Mouse (Mus musculus): ENCODE results near the gene Hdac9.

Hdac9 gene

GRCm38 (mm10) chr12:34224505-34224904, 692.4 kb downstream of the Hdac9 start:
- peak; percentile 5 for DNase-seq (ENCODE audit: low read depth, low spot score)

- no peak for DNase-seq (ENCODE audit: low read depth, low spot score)
Observed at GRCm38 (mm10) chr12:34221014-34221413, 695.9 kb downstream of the Hdac9 start.

GRCm38 (mm10) chr12:34220051-34220926, 696.6 kb downstream of the Hdac9 start:
- no peak for DNase-seq (ENCODE audit: low read depth, low spot score)

- DNase-seq (ENCODE audit: low read depth, low spot score): no peak
Observed at GRCm38 (mm10) chr12:34218561-34218960, 698.3 kb downstream of the Hdac9 start.

GRCm38 (mm10) chr12:34215023-34216020, 701.6 kb downstream of the Hdac9 start:
- DNase-seq (ENCODE audit: low read depth, low spot score): no peak

- DNase-seq (ENCODE audit: low read depth, low spot score): no peak
Observed at GRCm38 (mm10) chr12:34212162-34212561, 704.7 kb downstream of the Hdac9 start.

- DNase-seq (ENCODE audit: low read depth, low spot score): peak; percentile 12
Observed at GRCm38 (mm10) chr12:34201471-34201870, 715.4 kb downstream of the Hdac9 start.

GRCm38 (mm10) chr12:34200030-34200446, 716.9 kb downstream of the Hdac9 start:
- DNase-seq (ENCODE audit: low read depth, low spot score): no peak

GRCm38 (mm10) chr12:34195155-34195828, 721.6 kb downstream of the Hdac9 start:
- DNase-seq (ENCODE audit: low read depth, low spot score): peak; percentile 36

- DNase-seq (ENCODE audit: low read depth, low spot score): no peak
Observed at GRCm38 (mm10) chr12:34194116-34194515, 722.8 kb downstream of the Hdac9 start.

GRCm38 (mm10) chr12:34191246-34191645, 725.6 kb downstream of the Hdac9 start:
- DNase-seq (ENCODE audit: low read depth, low spot score): peak; percentile 7

- no peak for DNase-seq (ENCODE audit: low read depth, low spot score)
Observed at GRCm38 (mm10) chr12:34178931-34179330, 738.0 kb downstream of the Hdac9 start.

GRCm38 (mm10) chr12:34176790-34177189, 740.1 kb downstream of the Hdac9 start:
- no peak for DNase-seq (ENCODE audit: low read depth, low spot score)

- DNase-seq (ENCODE audit: low read depth, low spot score): no peak
Observed at GRCm38 (mm10) chr12:34173036-34173435, 743.9 kb downstream of the Hdac9 start.

GRCm38 (mm10) chr12:34170601-34171000, 746.3 kb downstream of the Hdac9 start:
- no peak for DNase-seq (ENCODE audit: low read depth, low spot score)

GRCm38 (mm10) chr12:34165674-34166073, 751.2 kb downstream of the Hdac9 start:
- DNase-seq (ENCODE audit: low read depth, low spot score): no peak

GRCm38 (mm10) chr12:34156301-34156700, 760.6 kb downstream of the Hdac9 start:
- no peak for DNase-seq (ENCODE audit: low read depth, low spot score)

- no peak for DNase-seq (ENCODE audit: low read depth, low spot score)
Observed at GRCm38 (mm10) chr12:34155740-34156139, 761.2 kb downstream of the Hdac9 start.

- DNase-seq (ENCODE audit: low read depth, low spot score): no peak
Observed at GRCm38 (mm10) chr12:34154757-34155156, 762.1 kb downstream of the Hdac9 start.

- DNase-seq (ENCODE audit: low read depth, low spot score): no peak
Observed at GRCm38 (mm10) chr12:34151336-34151735, 765.6 kb downstream of the Hdac9 start.

- peak; percentile 82 for DNase-seq (ENCODE audit: low read depth, low spot score)
Observed at GRCm38 (mm10) chr12:34142743-34143142, 774.2 kb downstream of the Hdac9 start.

GRCm38 (mm10) chr12:34113336-34113735, 803.6 kb downstream of the Hdac9 start:
- DNase-seq (ENCODE audit: low read depth, low spot score): no peak

All from A20 (cell line).